Mouse (Mus musculus) liver, embryonic 14.5 days (tissue): ENCODE data around the gene Wwc2.

ENCODE experiments used
- CTCF ChIP-seq: IDR thresholded peaks from 2 replicates; pipeline ENCODE4 v1.5.1; 2016; ENCODE audit warnings: antibody characterized with exemption, low read depth, control low read depth
- EP300 ChIP-seq: IDR thresholded peaks from 2 replicates; pipeline ENCODE4 v1.6.1; 2016; ENCODE audit warnings: antibody characterized with exemption, low read depth

DNA sequence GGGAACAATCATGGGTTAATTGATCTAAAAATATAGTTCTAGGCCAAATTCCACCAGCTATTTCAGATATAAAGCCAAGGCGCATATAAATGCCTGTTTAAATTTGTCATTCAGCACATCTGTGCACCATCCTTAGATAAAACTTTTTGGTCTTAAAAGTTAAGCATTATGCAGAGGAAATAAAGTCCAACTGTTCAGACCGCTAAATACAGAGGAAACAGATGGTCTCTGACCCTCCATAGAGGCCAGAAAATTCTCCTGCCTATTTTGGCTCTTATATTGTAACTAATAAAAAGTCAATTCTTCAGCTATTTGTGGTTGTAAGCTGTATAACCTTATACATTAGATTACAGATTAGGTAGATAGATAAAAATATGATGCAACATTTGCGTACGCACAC is 16.1 kb upstream of the Wwc2 start:
- TF ChIP-seq CTCF (no peak), EP300 (no peak)
